Mouse (Mus musculus) stomach, postnatal 0 days (tissue): ENCODE measurements at regions not wholly inside any gene's neighbourhood (a gene's known extent, or its start where the extent isn't known, plus 50 kb on each side); places are given as distances from the start of the nearest gene placed in this dataset.

Source experiments
- CTCF ChIP-seq: IDR thresholded peaks from 2 replicates; pipeline ENCODE4 v1.5.1; 2016; ENCODE audit warnings: antibody characterized with exemption, low read depth, mild to moderate bottlenecking, moderate library complexity
- EP300 ChIP-seq: optimal IDR thresholded peaks from 2 replicates; pipeline ENCODE3; 2016; ENCODE audit warnings: antibody characterized with exemption

DNA sequence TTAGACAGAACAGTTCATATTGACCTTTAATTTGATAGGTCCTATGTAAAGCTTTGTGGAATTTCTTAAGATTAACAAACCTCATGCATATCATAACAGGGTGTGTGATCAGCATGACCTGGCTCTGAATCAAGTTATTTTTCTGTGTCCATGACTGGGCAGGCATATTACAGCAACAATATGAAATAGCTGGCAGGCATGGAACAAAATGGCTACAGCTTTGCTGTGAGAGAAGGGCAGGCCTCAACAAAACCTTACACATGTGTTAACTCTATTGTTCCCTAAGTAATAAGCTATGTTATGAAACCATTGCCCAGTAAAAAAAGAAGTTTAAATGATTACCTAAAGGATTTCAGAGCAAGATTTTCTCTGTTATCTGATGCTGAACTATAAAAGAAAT, 93.1 kb upstream of the Tmem260 start:
- no peak for TF ChIP-seq CTCF
- no peak for TF ChIP-seq EP300
